Mouse (Mus musculus) liver, adult 2 months (tissue): ENCODE data around the gene Fscn3.

Experiments
- CTCF ChIP-seq: fragments of 200-500 bp; IDR thresholded peaks from 2 replicates; pipeline ENCODE4 v1.5.1; 2011; ENCODE audit warnings: low read depth, low read length, control low read depth
- POLR2A ChIP-seq: fragments of 200-500 bp; IDR thresholded peaks from 2 replicates; pipeline ENCODE4 v1.6.1; 2011; ENCODE audit warnings: low read length, control low read depth; ENCODE audit not compliant: insufficient read depth; ENCODE audit errors: extremely low read depth

DNA sequence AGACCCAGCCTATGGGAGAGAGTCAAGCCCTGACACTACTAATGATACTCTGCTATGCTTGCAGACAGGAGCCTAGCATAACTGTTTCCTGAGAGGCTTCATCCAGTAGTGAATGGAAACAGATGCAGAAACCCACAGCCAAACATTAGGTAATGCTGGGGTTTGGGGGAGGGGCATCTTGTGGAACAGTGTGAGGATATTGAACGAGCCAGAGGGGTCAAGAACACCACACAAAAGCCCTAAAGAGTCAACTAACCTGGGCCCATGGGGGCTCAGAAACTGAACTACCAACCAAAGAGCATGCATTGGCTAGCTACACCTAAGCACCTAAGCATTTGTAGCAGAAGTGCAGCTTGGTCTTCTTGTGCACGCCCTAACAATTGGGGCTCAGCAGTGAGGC lies 16.4 kb upstream of the Fscn3 start:
- TF ChIP-seq CTCF (no peak), POLR2A (no peak)
